Mouse (Mus musculus) inflammation-experienced regulatory T-cells (primary cell): ENCODE results near the gene Tesk2. TPM values are rescaled to one million over a fixed set of nuclear protein-coding genes. Genes with fewer than 3 reads are reported as not detected.

Experiments used
- polyA plus RNA-seq, 2 experiments: library from polyadenylated mRNA; unstranded; fragments of 100-300 nt; shearing (Covaris generic); gene quantifications; one replicate each; pipeline ENCODE4 v1.2.1; 2017

The Tesk2 gene
- 1 to 10 TPM; 5.3 to 8.3 TPM for polyA plus RNA-seq

DNA sequence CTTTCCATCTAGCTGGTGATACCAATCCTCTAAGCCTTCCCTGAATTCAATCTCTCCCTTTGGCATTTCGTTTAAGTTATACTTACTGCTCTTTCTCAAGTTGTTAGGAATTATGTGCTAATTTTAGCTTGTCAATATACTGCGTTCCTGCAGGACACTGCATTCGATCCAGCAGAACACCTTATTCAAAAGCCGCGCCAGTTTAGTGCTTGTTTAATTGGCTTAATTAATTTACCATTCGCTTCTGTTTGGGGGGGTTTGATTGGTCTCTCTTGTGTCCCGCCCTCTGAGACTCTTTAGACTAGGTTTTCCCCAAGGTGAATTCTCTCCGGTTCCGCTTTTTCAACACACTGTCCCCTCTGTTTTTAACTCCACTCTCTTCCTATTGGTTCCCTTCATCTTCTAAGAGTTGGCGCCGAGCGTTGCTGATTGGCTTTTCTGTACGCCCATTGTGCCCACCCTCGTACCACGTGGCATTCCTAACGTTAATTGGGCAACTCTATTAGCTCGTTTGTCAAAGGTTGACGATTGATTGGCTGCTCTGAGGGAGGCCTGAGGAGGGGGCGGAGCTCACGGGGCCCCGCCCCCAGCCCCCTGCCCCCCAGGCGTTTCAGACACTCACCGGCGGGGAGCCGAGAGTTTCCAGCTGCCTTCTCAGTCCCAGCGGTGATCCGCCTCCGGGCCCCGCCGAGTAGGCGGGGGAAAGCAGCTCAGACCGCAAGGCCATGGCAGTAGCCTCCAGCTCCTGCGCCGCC lies at the start of gene Tesk2:
TSS of gene Tesk2 (plus strand) at position 606 of the 755 bp plus-strand sequence.

DNA sequence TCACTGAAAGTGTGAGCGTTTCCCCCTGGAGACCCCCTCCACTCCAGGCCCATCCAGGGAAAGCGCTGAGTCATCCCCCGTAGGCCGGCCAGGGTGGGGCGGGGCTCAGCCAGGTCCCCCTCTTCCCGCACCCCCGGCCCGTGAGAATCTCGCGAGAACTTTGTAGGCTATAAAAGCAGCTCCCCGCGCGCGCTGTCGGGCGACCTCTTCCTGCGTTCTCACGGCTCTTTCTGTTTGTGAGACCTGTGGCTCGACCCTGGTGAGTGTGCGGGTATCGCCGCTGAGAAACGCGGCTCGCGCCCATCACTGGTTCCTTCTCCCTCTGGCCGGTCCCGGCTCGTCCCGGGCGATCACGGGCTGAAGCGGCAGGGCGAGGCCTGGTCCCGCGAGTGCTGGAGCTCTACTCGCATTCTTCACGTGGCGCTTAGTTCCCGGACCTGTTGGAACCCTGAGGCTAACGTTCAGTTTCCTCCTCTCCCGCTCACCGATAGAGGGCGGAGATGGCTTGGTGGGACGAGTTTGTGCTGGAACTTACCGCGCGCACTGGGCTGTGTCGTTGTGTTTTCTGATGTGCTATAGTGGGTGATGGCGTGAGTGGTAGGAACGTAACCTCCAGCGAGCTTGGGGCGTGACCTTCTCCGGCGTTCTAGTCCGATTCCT lies 35.2 kb upstream of the Tesk2 start, which contains the start of gene Prdx1:
TSS of gene Prdx1 (plus strand) at position 143 of the 660 bp plus-strand sequence.

DNA sequence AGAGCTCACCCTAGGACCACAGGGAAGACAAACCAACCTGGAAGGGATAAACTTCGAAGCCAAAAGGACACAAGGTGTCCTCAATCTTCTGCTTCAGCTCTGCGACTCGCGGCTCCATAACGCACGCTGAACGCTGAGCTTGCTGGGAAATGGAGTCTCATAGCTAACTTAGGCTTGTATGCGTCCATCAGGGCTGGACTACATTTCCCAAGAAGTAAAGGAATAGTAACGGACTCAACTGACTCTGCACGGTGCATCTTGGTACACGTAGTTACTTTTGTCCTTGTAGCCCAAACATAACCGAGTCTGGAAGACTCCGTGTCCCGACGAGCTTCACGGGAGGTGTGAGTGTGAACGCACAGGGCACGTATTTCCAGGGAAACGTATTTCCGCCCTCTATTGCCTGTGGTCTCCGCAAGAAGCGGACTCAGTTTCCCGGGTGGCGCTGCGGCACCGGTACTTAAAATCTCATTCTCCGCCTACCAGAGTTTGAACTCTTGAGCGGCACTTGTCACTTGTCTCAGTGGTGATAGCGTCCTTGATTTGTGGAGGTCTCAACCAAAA lies 12.5 kb upstream of the Tesk2 start, which contains the start of the genes Mmachc and Ccdc163:
TSS of gene Mmachc (minus strand) at position 206 of the 564 bp plus-strand sequence.
TSS of gene Ccdc163 (plus strand) at position 309 of the 564 bp plus-strand sequence.

DNA sequence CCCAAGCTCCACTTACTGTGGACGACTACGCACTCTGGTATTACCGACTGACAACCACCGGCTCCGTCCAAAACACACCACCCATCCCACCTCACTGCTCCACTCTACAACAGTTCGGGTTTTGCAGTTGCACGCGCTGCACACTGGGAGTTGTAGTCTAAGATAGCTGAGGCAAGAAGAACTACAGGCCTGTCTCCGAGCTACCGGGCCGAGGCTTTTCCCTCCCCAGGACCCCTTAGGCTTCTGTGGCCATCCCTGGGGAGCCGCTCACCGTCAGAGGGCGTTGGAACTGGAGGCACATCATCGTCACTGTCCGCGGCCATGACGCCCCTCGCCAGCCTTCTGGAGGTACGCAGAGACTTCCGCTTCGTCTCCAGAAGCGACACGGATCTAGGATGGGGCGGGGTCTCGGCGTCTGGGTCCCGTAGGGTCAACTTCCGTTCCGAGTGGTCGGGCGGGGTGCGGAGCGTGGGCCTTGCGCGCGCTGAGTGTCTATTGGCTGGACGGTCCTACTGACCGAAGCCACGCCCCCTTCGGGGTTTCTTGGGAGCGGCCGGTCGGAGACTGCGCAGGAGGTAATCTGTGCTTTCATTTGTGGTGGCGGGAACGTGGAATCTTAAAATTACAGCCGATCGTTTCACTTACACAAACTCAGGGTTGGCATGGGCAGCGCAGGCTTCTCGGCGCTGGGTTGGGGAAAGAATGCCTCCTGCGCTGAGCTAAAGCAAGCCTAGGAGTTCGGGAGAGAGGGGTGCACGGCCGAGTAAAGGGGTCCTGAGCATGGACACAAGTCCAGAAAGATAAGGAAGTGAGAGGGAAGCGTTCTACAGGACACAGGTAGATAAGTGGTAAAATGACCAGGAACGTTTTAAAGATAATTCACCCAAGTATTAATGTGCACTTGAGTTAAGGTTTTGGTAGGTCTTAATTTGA lies 86.7 kb downstream of the Tesk2 start, which contains the start of the genes Toe1 and Mutyh:
TSS of gene Toe1 (minus strand) at position 444 of the 933 bp plus-strand sequence.
TSS of gene Mutyh (plus strand) at position 527 of the 933 bp plus-strand sequence.

DNA sequence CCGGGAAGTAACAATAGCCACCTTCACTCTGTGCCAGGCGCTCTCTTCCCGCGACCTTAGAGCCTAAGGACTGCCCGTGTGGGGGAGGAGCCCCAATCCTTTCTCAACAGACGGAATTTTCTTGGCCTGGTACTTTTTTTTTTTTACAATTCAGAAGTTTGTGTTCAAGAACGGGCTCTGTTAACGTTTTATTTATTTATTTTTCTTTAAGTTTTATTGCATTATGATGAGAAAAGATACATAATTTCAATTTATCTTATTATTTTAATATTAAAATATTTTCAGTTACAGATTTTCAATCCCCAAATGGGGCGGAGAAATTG lies 100.9 kb downstream of the Tesk2 start, which contains the start of gene Hpdl:
TSS of gene Hpdl (minus strand) at position 14 of the 323 bp plus-strand sequence.

Other genes with a start within 250 kb of the Tesk2 start
- gene Ipp, start 213.4 kb upstream of the Tesk2 start, polyA plus RNA-seq: 10 to 100 TPM; 16.8 to 19.6 TPM
- gene Tmem69, start 165.0 kb upstream of the Tesk2 start, polyA plus RNA-seq: 10 to 100 TPM; 20.2 to 23.2 TPM
- gene Gpbp1l1, start 163.3 kb upstream of the Tesk2 start, polyA plus RNA-seq: 10 to 100 TPM; 44.7 to 46.2 TPM
- 10 to 100 TPM; 15.4 to 17.5 TPM for gene Ccdc17, start 124.3 kb upstream of the Tesk2 start, polyA plus RNA-seq
- 10 to 100 TPM; 37.6 to 41.0 TPM for gene Nasp, start 93.0 kb upstream of the Tesk2 start, polyA plus RNA-seq
- 100 to 1,000 TPM; 260 to 321 TPM for gene Akr1a1, start 69.3 kb upstream of the Tesk2 start, polyA plus RNA-seq
- gene Prdx1, start 35.4 kb upstream of the Tesk2 start, polyA plus RNA-seq: 100 to 1,000 TPM; 532 to 563 TPM
- 10 to 100 TPM in 1 of 2 experiments, 1 to 10 TPM in 1; 9.6 to 10.3 TPM for gene Mmachc, start 12.5 kb upstream of the Tesk2 start, polyA plus RNA-seq
- 10 to 100 TPM; 15.9 to 22.0 TPM for gene Ccdc163, start 12.4 kb upstream of the Tesk2 start, polyA plus RNA-seq
- gene Toe1, start 86.7 kb downstream of the Tesk2 start, polyA plus RNA-seq: 10 to 100 TPM; 39.8 to 43.6 TPM
- gene Mutyh, start 86.8 kb downstream of the Tesk2 start, polyA plus RNA-seq: 10 to 100 TPM in 1 of 2 experiments, 1 to 10 TPM in 1; 9.6 to 18.9 TPM
- under 1 TPM; 0.21 to 0.37 TPM for gene Hpdl, start 100.8 kb downstream of the Tesk2 start, polyA plus RNA-seq
- 1 to 10 TPM in 1 of 2 experiments, under 1 TPM in 1; 0.02 to 1.4 TPM for gene Zswim5, start 156.4 kb downstream of the Tesk2 start, polyA plus RNA-seq